Mouse (Mus musculus) forebrain, postnatal 0 days (tissue): ENCODE results near the gene Gabrr2. TPM values are rescaled to one million over a fixed set of nuclear protein-coding genes. Genes with fewer than 3 reads are reported as not detected.

ENCODE experiments used
- ATAC-seq: fragments of 200-750 bp; cut with Nextera tagmentation; 2 replicates; pipeline ENCODE4 v1.8.0; 2017; ENCODE audit warnings: mild to moderate bottlenecking, moderate library complexity
- DNase-seq: peaks from one replicate; pipeline ENCODE4 v3.0.0-alpha.2; 2015
- H3K27ac ChIP-seq: fragments of 300-500 bp; sonication (generic); 2 replicates; pipeline ENCODE4 v1.5.1; 2014; ENCODE audit warnings: low read depth, mild to moderate bottlenecking, antibody characterized with exemption, low read length, moderate library complexity, mixed read lengths
- H3K27me3 ChIP-seq: fragments of 300-500 bp; sonication (generic); 2 replicates; pipeline ENCODE4 v1.6.1; 2014; ENCODE audit warnings: mild to moderate bottlenecking, low read length, mixed read lengths; ENCODE audit not compliant: insufficient read depth
- H3K36me3 ChIP-seq: fragments of 300-500 bp; sonication (generic); 2 replicates; pipeline ENCODE4 v1.6.1; 2014; ENCODE audit warnings: mild to moderate bottlenecking, moderate library complexity; ENCODE audit not compliant: insufficient read depth
- H3K4me1 ChIP-seq: fragments of 300-500 bp; sonication (generic); 2 replicates; pipeline ENCODE4 v1.6.1; 2014; ENCODE audit warnings: antibody characterized with exemption; ENCODE audit not compliant: insufficient read depth
- H3K4me2 ChIP-seq: fragments of 300-500 bp; sonication (generic); 2 replicates; pipeline ENCODE4 v1.6.1; 2014; ENCODE audit warnings: low read depth, mild to moderate bottlenecking, moderate library complexity
- H3K4me3 ChIP-seq: fragments of 300-500 bp; sonication (generic); 2 replicates; pipeline ENCODE4 v1.5.1; 2014; ENCODE audit warnings: low read depth, low read length, mixed read lengths
- H3K9ac ChIP-seq: fragments of 300-500 bp; sonication (generic); 2 replicates; pipeline ENCODE4 v1.6.1; 2014; ENCODE audit warnings: mild to moderate bottlenecking
- H3K9me3 ChIP-seq: fragments of 300-500 bp; sonication (generic); 2 replicates; pipeline ENCODE4 v1.6.1; 2016; ENCODE audit warnings: low read length
- CTCF ChIP-seq: sonication (generic); IDR thresholded peaks from 2 replicates; pipeline ENCODE4 v1.5.1; 2016; ENCODE audit warnings: antibody characterized with exemption, control low read depth, low read depth
- WGBS: fragments of 180-500 bp; shearing (Covaris S2); extraction: QIAGEN DNeasy Blood & Tissue Kit; methylation state at CpG from one replicate; pipeline ENCODE4 v1.1.7; 2014; 5-methylcytosine and 5-hydroxymethylcytosine counted together
- polyA plus RNA-seq: library from polyadenylated mRNA; unstranded; fragments of >200 nt; fragmentation: Nextera tagmentation; extraction: Ambion mirVana; gene quantifications from 2 replicates; pipeline ENCODE4 v1.2.1, GENCODE M21; 2015
- total RNA-seq: library from RNA; depleted of rRNA; stranded (reverse); fragments of >200 nt; gene quantifications from 2 replicates; pipeline ENCODE4 v1.2.3, GENCODE M21; 2014

Gabrr2 gene
- total and polyA plus RNA-seq, 2 experiments from 2014 or later, result not detected

DNA sequence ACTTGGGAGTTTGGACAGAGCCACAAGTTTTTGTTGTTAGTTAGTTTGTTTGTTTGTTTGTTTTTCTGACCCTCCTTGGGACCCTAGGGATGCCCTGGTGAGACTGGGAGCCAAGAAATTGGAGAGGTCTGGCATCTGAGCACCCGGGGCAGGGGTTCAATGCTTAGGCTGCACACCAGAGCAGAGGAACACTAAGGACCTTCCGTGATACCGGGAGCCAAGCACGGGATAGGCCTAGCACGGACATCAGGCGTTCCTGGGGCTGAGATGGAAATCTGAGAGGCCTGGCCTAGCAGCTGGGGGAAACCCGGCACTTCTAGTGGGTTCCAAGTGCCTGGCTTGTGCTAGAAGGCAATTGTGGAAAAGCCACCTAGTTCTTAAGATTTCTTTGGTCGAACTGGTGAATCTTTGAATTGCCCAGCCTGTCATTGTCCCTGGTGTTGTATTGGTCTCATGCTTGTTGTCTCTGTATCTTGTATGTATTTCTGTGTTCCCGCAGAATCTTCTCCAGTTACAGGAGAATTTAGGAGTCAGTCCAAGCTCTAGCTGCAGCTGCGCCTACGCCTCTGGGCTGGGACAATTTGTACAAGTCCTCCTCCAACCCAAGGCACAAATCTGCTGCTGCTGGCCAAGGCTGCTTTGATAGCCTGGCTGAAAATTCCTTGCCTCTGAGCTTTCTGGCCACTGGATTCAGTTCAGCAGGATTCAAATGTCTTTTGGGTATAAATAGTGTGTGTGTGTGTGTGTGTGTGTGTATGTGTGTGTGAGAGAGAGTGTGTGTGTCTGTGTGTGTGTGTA is 4.7 kb upstream of the Gabrr2 start:
- H3K4me3 ChIP-seq, result no peak overlapping the region
- no peaks in the 10 kb centered on the region for H3K27me3 ChIP-seq
- no peak overlapping the region for H3K4me2 ChIP-seq
- no peak for ATAC-seq
- no peak overlapping the region for H3K9ac ChIP-seq
- no peak overlapping the region for H3K27ac ChIP-seq
- H3K4me1 ChIP-seq, result no peaks in the 10 kb centered on the region
- H3K9me3 ChIP-seq, result no peaks in the 10 kb centered on the region
- TF ChIP-seq CTCF, result no peak
- WGBS, result 87% methylated on average over 11 of the region's 11 CpGs
- DNase-seq, result no peak
- H3K36me3 ChIP-seq, result peaks cover under 1% of the 10 kb centered on the region; the same call in 1 of the 2 replicates

DNA sequence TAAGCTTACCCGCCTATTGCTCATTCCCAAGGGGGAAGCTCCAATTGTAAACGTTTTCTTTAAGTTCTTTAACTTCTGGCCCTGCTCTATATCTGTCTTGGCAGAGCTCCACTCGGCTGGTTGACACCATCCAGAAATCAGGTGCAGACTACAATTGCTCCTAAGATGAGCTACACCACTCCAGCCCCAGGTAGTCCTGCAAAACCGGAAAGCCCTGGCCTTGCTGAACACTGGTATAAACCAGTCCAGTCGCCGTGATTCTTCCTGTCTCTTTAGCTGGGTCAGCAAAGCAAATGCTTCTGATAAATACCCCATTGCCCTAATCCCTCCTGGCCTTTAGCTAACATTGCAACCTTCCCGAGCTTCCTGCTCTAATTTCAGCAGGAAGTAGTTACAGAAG is 1.6 kb upstream of the Gabrr2 start:
- Histone ChIP-seq H3K4me1 (no peaks in the 10 kb centered on the region), H3K27ac (no peak overlapping the region), H3K9me3 (no peaks in the 10 kb centered on the region), H3K36me3 (no peaks in the 10 kb centered on the region), H3K4me2 (no peak overlapping the region), H3K4me3 (no peak overlapping the region), H3K27me3 (no peaks in the 10 kb centered on the region), H3K9ac (no peak overlapping the region)
- TF ChIP-seq CTCF, result no peak
- no peak for DNase-seq
- ATAC-seq, result no peak
- 65% methylated on average over 7 of the region's 7 CpGs for WGBS

DNA sequence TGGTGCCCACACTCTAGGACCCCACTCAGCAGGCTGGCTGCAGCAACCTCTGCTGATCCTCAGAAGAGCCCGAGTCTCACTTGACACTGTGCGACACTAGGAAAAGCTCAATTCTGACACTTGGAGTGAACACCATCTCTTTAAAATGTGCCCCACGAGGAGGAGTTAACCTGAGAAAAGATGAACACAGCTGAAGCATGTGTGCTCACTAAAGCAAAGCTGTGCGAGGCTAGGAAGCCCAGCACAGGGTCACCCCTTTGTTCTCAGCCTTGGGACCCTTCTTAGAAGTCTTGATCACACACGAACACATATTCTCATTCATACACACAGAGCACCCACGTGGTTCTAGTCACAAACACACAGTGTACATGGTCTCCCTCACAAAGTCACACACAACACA is 2.2 kb downstream of the Gabrr2 start:
- H3K4me2 ChIP-seq, result no peak overlapping the region
- ATAC-seq (no peak), DNase-seq (no peak)
- no peaks in the 10 kb centered on the region for H3K4me1 ChIP-seq
- no peaks in the 10 kb centered on the region for H3K36me3 ChIP-seq
- H3K4me3 ChIP-seq, result no peak overlapping the region
- H3K27ac ChIP-seq, result no peak overlapping the region
- no peak overlapping the region for H3K9ac ChIP-seq
- WGBS, result 77% methylated on average over 6 of the region's 6 CpGs
- no peaks in the 10 kb centered on the region for H3K27me3 ChIP-seq
- no peak for TF ChIP-seq CTCF
- H3K9me3 ChIP-seq, result no peaks in the 10 kb centered on the region

DNA sequence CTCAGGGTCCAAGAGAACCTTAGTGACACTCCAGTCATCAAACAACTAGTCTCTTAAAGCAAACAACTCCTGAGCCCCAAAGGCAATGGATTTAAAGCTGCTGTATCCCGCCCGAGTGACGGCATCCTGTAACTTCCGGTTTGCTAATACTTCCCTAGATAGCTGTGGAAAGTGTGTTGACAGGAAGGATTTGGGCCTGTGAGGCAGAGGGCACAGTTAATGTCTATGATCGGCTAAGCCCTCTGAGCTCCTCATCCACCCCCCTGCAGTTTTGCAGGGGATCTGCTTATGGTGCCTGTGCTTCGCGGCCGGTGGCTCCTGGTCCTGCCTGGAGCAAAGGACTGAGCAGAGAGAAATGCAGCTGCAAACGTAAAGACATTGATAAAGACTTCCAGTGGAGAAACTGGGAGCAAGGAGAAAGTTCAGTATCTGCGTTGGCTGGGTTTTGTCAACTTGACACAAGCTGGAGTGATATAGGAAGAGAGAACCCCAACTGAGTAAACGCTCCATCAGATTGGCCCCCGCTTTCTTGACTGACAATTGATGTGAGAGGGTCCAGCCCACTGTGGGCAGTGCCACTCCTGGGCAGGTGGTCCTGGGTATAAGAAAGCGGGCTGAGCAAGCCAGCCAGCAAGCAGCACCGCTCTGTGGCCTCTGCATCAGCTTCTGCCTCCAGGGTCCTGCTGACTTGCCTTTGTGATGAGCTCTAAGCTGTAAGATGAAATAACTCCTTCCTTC is 3.6 kb downstream of the Gabrr2 start:
- Histone ChIP-seq H3K27me3 (no peaks in the 10 kb centered on the region), H3K9ac (no peak overlapping the region), H3K36me3 (no peaks in the 10 kb centered on the region), H3K9me3 (no peaks in the 10 kb centered on the region), H3K27ac (no peak overlapping the region), H3K4me1 (no peaks in the 10 kb centered on the region), H3K4me3 (no peak overlapping the region), H3K4me2 (no peak overlapping the region)
- TF ChIP-seq CTCF, result no peak
- DNase-seq (no peak), ATAC-seq (no peak)
- 66% methylated on average over 14 of the region's 14 CpGs for WGBS

DNA sequence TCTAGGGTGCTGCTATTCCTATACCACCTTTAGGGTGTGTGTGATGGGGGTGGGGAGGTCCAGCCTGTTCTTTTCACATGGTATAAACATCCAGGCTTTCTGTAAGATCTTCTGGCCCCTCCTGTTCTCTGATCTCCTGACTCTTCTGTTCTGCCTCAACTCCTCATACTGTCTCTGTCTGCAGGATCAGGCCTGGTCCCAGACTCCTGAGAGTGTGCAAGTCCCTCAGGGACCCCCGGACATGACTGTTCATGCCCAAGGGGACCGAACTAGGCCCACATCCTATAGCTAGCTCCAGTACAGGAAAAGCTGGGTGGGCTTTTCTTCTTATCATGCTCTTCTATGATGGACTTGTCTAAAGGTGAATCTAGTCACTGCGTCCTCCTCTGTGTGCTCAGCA is 4.5 kb downstream of the Gabrr2 start:
- Histone ChIP-seq H3K4me2 (no peak overlapping the region), H3K27me3 (no peaks in the 10 kb centered on the region), H3K4me1 (no peaks in the 10 kb centered on the region), H3K4me3 (no peak overlapping the region), H3K27ac (no peak overlapping the region), H3K9me3 (no peaks in the 10 kb centered on the region), H3K36me3 (no peaks in the 10 kb centered on the region), H3K9ac (no peak overlapping the region)
- no peak for TF ChIP-seq CTCF
- ATAC-seq (no peak), DNase-seq (no peak)
- WGBS, result 91% methylated on average over 3 of the region's 3 CpGs

DNA sequence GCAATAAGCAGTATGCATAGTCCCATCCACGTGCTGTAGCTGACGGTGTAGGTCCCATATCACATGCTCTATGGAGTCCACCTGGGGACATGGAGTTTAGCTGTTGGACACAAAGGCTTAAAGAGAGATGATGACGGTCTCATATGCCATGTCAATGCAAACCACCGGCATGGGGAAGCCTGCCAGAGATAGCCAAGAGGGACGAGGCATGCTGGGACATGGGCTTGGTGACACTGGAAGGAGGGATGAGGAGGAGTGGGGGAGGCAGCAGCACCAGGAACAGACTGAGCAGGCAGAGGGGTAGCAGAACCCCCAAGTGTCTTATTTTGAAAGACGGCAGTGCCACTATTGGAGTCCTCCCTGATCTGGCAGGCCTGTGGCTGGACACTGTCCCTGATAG is 5.0 kb downstream of the Gabrr2 start:
- Histone ChIP-seq H3K27me3 (no peaks in the 10 kb centered on the region), H3K9ac (no peak overlapping the region), H3K4me3 (no peak overlapping the region), H3K27ac (no peak overlapping the region), H3K4me2 (no peak overlapping the region), H3K9me3 (no peaks in the 10 kb centered on the region), H3K4me1 (no peaks in the 10 kb centered on the region), H3K36me3 (no peaks in the 10 kb centered on the region)
- 90% methylated on average over 6 of the region's 6 CpGs for WGBS
- ATAC-seq, result no peak
- DNase-seq, result no peak
- no peak for TF ChIP-seq CTCF

- Histone ChIP-seq H3K4me3 (no peak overlapping the region), H3K27me3 (no peaks in the 10 kb centered on the region), H3K27ac (no peak overlapping the region), H3K9me3 (no peaks in the 10 kb centered on the region), H3K4me1 (no peaks in the 10 kb centered on the region), H3K9ac (no peak overlapping the region), H3K36me3 (no peaks in the 10 kb centered on the region), H3K4me2 (no peak overlapping the region)
- WGBS, result 50% methylated on average over 6 of the region's 6 CpGs
- DNase-seq (peak; percentile 44), ATAC-seq (peak; percentile 77)
- no peak for TF ChIP-seq CTCF
Observed at GRCm38 (mm10) chr4:33068894-33069293, 6.1 kb downstream of the Gabrr2 start.
